Mouse (Mus musculus) small intestine, adult 2 months (tissue): Measurements from ENCODE around the gene Alkbh4.

Experiments used
- CTCF ChIP-seq: fragments of 200-500 bp; IDR thresholded peaks from 2 replicates; pipeline ENCODE4 v1.5.1; 2012; ENCODE audit warnings: low read depth, mild to moderate bottlenecking, control low read depth, inconsistent platforms, low read length, moderate library complexity, mixed read lengths; ENCODE audit not compliant: insufficient replicate concordance, insufficient read length; ENCODE audit errors: extremely low read depth
- POLR2A ChIP-seq: fragments of 200-500 bp; IDR thresholded peaks from 2 replicates; pipeline ENCODE4 v1.6.1; 2012; ENCODE audit warnings: low read depth, mild to moderate bottlenecking, control low read depth, inconsistent platforms, low read length, moderate library complexity

- TF ChIP-seq POLR2A (no peak), CTCF (no peak)
These were observed 31.4 kb downstream of the Alkbh4 start for GRCm38 (mm10) chr5:136167296-136167695.
